Mouse (Mus musculus): ENCODE measurements at regions not wholly inside any gene's neighbourhood (a gene's known extent, or its start where the extent isn't known, plus 50 kb on each side); places are given as distances from the start of the nearest gene placed in this dataset.

GRCm38 (mm10) chr16:87295727-87296126, 58.3 kb upstream of the N6amt1 start:
- DNase-seq, result no peak

GRCm38 (mm10) chr16:87292826-87293225, 61.2 kb upstream of the N6amt1 start:
- no peak for DNase-seq

- DNase-seq, result no peak
Observed at GRCm38 (mm10) chr16:87291716-87292115, 62.3 kb upstream of the N6amt1 start.

GRCm38 (mm10) chr16:87285639-87286038, 68.3 kb upstream of the N6amt1 start:
- DNase-seq, result peak; percentile 67 to 85

GRCm38 (mm10) chr16:87284835-87285510, 69.0 kb upstream of the N6amt1 start:
- DNase-seq, result peak; percentile 29 to 33

GRCm38 (mm10) chr16:87278518-87278917, 75.5 kb upstream of the N6amt1 start:
- no peak for DNase-seq

- DNase-seq, result no peak
Observed at GRCm38 (mm10) chr16:87272363-87272762, 81.6 kb upstream of the N6amt1 start.

- DNase-seq, result no peak
Observed at GRCm38 (mm10) chr16:87267954-87268804, 85.8 kb upstream of the N6amt1 start.

- DNase-seq, result no peak
Observed at GRCm38 (mm10) chr16:87267517-87267916, 86.5 kb upstream of the N6amt1 start.

- DNase-seq, result no peak
Observed at GRCm38 (mm10) chr16:87263571-87263970, 90.4 kb upstream of the N6amt1 start.

GRCm38 (mm10) chr16:87263041-87263440, 90.9 kb upstream of the N6amt1 start:
- no peak for DNase-seq

- DNase-seq, result no peak
Observed at GRCm38 (mm10) chr16:87262497-87262896, 91.5 kb upstream of the N6amt1 start.

GRCm38 (mm10) chr16:87261527-87261926, 92.5 kb upstream of the N6amt1 start:
- peak; percentile 30 to 64 for DNase-seq

GRCm38 (mm10) chr16:87254736-87255135, 99.2 kb upstream of the N6amt1 start:
- no peak for DNase-seq

- DNase-seq, result peak in 1 of 2 experiments; percentile 20
Observed at GRCm38 (mm10) chr16:87250531-87250930, 103.5 kb upstream of the N6amt1 start.

GRCm38 (mm10) chr16:87249903-87250302, 104.1 kb upstream of the N6amt1 start:
- peak; percentile 38 to 62 for DNase-seq

- DNase-seq, result peak in 1 of 2 experiments; percentile 30
Observed at GRCm38 (mm10) chr16:87248501-87249030, 105.4 kb upstream of the N6amt1 start.

GRCm38 (mm10) chr16:87245933-87246791, 107.8 kb upstream of the N6amt1 start:
- peak; percentile 53 to 67 for DNase-seq

- DNase-seq, result no peak
Observed at GRCm38 (mm10) chr16:87245441-87245840, 108.5 kb upstream of the N6amt1 start.

GRCm38 (mm10) chr16:87242027-87242426, 112.0 kb upstream of the N6amt1 start:
- DNase-seq, result no peak

GRCm38 (mm10) chr16:87239105-87239504, 114.9 kb upstream of the N6amt1 start:
- DNase-seq, result no peak

GRCm38 (mm10) chr16:87234199-87234598, 119.8 kb upstream of the N6amt1 start:
- no peak for DNase-seq

- no peak for DNase-seq
Observed at GRCm38 (mm10) chr16:87225595-87225994, 128.4 kb upstream of the N6amt1 start.
